Mouse (Mus musculus): Measurements from ENCODE around the gene Smarcd1. TPM values are rescaled to one million over a fixed set of nuclear protein-coding genes. Genes with fewer than 3 reads are reported as not detected.

Gene Smarcd1
- 80.6 and 83.8 TPM in 2 replicates for polyA plus RNA-seq (2014; fragmentation: Nextera tagmentation; extraction: Ambion mirVana)

GRCm38 (mm10) chr15:99701999-99702900, at the start of gene Smarcd1:
Gene Smarcd1, plus strand, starts transcription at chr15:99702129.
- under 1% methylated on average over 71 of the region's 71 CpGs for WGBS
- Histone ChIP-seq H3K9me3 (ENCODE audit: control insufficient read depth, low read length) (no peaks in the 10 kb centered on the region), H3K27me3 (ENCODE audit: control insufficient read depth, insufficient read depth, low read length) (no peaks in the 10 kb centered on the region; the same call in 1 of the 2 replicates), H3K4me3 (ENCODE audit: low read depth, low read length) (peak within 1 kb of the TSS; percentile 74), H3K9ac (ENCODE audit: low read length) (peak within 1 kb of the TSS; percentile 97), H3K4me1 (ENCODE audit: control insufficient read depth, insufficient read depth, low read length) (peaks cover 18% of the 10 kb centered on the region), H3K36me3 (ENCODE audit: control insufficient read depth, insufficient read depth, low read length) (peaks cover 13% of the 10 kb centered on the region), H3K4me2 (ENCODE audit: low read depth, severe bottlenecking) (peak within 1 kb of the TSS; percentile 84), H3K27ac (replicated peaks; ENCODE audit: low read depth, low read length) (peak within 1 kb of the TSS; percentile 92)
- ATAC-seq (ENCODE audit: insufficient number of reproducible peaks, low FRiP score, low TSS enrichment, low read depth): peak; percentile 93
- DNase-seq (ENCODE audit: low spot score): peak; percentile 98

- Histone ChIP-seq H3K27ac (replicated peaks; ENCODE audit: low read depth, low read length) (no peak overlapping the region), H3K36me3 (ENCODE audit: control insufficient read depth, insufficient read depth, low read length) (no peaks in the 10 kb centered on the region), H3K4me2 (ENCODE audit: low read depth, severe bottlenecking) (peak overlapping the region; percentile 40), H3K27me3 (ENCODE audit: control insufficient read depth, insufficient read depth, low read length) (peaks cover 32% of the 10 kb centered on the region), H3K4me1 (ENCODE audit: control insufficient read depth, insufficient read depth, low read length) (peaks cover 24% of the 10 kb centered on the region), H3K4me3 (ENCODE audit: low read depth, low read length) (peak overlapping the region; percentile 14), H3K9ac (ENCODE audit: low read length) (no peak overlapping the region; the same call in 1 of the 2 replicates), H3K9me3 (ENCODE audit: control insufficient read depth, low read length) (no peaks in the 10 kb centered on the region)
- 3% methylated on average over 8 of the region's 8 CpGs for WGBS
- ATAC-seq (ENCODE audit: insufficient number of reproducible peaks, low FRiP score, low TSS enrichment, low read depth): no peak
- DNase-seq (ENCODE audit: low spot score): peak; percentile 58
These were observed 48.6 kb upstream of the Smarcd1 start for GRCm38 (mm10) chr15:99653291-99653690.

GRCm38 (mm10) chr15:99653876-99654275, 48.1 kb upstream of the Smarcd1 start:
- ATAC-seq (ENCODE audit: insufficient number of reproducible peaks, low FRiP score, low TSS enrichment, low read depth): no peak
- H3K9ac ChIP-seq (ENCODE audit: low read length): peak overlapping the region; percentile 22; the same call in 1 of the 2 replicates
- peak overlapping the region; percentile 40 for H3K4me2 ChIP-seq (ENCODE audit: low read depth, severe bottlenecking)
- H3K9me3 ChIP-seq (ENCODE audit: control insufficient read depth, low read length): no peaks in the 10 kb centered on the region
- peaks cover 32% of the 10 kb centered on the region for H3K27me3 ChIP-seq (ENCODE audit: control insufficient read depth, insufficient read depth, low read length)
- no peak for DNase-seq (ENCODE audit: low spot score)
- no peak overlapping the region for H3K27ac ChIP-seq (replicated peaks; ENCODE audit: low read depth, low read length)
- H3K36me3 ChIP-seq (ENCODE audit: control insufficient read depth, insufficient read depth, low read length): no peaks in the 10 kb centered on the region
- 4% methylated on average over 21 of the region's 21 CpGs for WGBS
- peak overlapping the region; percentile 14 for H3K4me3 ChIP-seq (ENCODE audit: low read depth, low read length)
- H3K4me1 ChIP-seq (ENCODE audit: control insufficient read depth, insufficient read depth, low read length): peaks cover 20% of the 10 kb centered on the region

- Histone ChIP-seq H3K36me3 (ENCODE audit: control insufficient read depth, insufficient read depth, low read length) (no peaks in the 10 kb centered on the region), H3K9ac (ENCODE audit: low read length) (no peak overlapping the region), H3K27ac (replicated peaks; ENCODE audit: low read depth, low read length) (no peak overlapping the region), H3K27me3 (ENCODE audit: control insufficient read depth, insufficient read depth, low read length) (peaks cover 32% of the 10 kb centered on the region), H3K4me1 (ENCODE audit: control insufficient read depth, insufficient read depth, low read length) (peaks cover 4% of the 10 kb centered on the region; the same call in 1 of the 2 replicates), H3K4me3 (ENCODE audit: low read depth, low read length) (no peak overlapping the region), H3K4me2 (ENCODE audit: low read depth, severe bottlenecking) (no peak overlapping the region), H3K9me3 (ENCODE audit: control insufficient read depth, low read length) (no peaks in the 10 kb centered on the region)
- ATAC-seq (ENCODE audit: insufficient number of reproducible peaks, low FRiP score, low TSS enrichment, low read depth) (no peak), DNase-seq (ENCODE audit: low spot score) (no peak)
- WGBS: 40% methylated on average over 9 of the region's 9 CpGs
These were observed 46.0 kb upstream of the Smarcd1 start for GRCm38 (mm10) chr15:99655956-99656355.

- Histone ChIP-seq H3K36me3 (ENCODE audit: control insufficient read depth, insufficient read depth, low read length) (no peaks in the 10 kb centered on the region), H3K27me3 (ENCODE audit: control insufficient read depth, insufficient read depth, low read length) (peaks cover 27% of the 10 kb centered on the region), H3K4me2 (ENCODE audit: low read depth, severe bottlenecking) (no peak overlapping the region), H3K4me1 (ENCODE audit: control insufficient read depth, insufficient read depth, low read length) (peaks cover 3% of the 10 kb centered on the region; the same call in 1 of the 2 replicates), H3K27ac (replicated peaks; ENCODE audit: low read depth, low read length) (no peak overlapping the region), H3K9me3 (ENCODE audit: control insufficient read depth, low read length) (no peaks in the 10 kb centered on the region), H3K9ac (ENCODE audit: low read length) (no peak overlapping the region), H3K4me3 (ENCODE audit: low read depth, low read length) (no peak overlapping the region)
- no peak for ATAC-seq (ENCODE audit: insufficient number of reproducible peaks, low FRiP score, low TSS enrichment, low read depth)
- no peak for DNase-seq (ENCODE audit: low spot score)
- 53% methylated on average over 2 of the region's 2 CpGs for WGBS
These were observed 43.5 kb upstream of the Smarcd1 start for GRCm38 (mm10) chr15:99658437-99658836.

- Histone ChIP-seq H3K36me3 (ENCODE audit: control insufficient read depth, insufficient read depth, low read length) (no peaks in the 10 kb centered on the region), H3K4me3 (ENCODE audit: low read depth, low read length) (no peak overlapping the region), H3K27ac (replicated peaks; ENCODE audit: low read depth, low read length) (no peak overlapping the region), H3K9ac (ENCODE audit: low read length) (no peak overlapping the region), H3K9me3 (ENCODE audit: control insufficient read depth, low read length) (no peaks in the 10 kb centered on the region), H3K4me1 (ENCODE audit: control insufficient read depth, insufficient read depth, low read length) (peaks cover 11% of the 10 kb centered on the region), H3K27me3 (ENCODE audit: control insufficient read depth, insufficient read depth, low read length) (peaks cover 20% of the 10 kb centered on the region), H3K4me2 (ENCODE audit: low read depth, severe bottlenecking) (no peak overlapping the region)
- no peak for ATAC-seq (ENCODE audit: insufficient number of reproducible peaks, low FRiP score, low TSS enrichment, low read depth)
- 93% methylated on average over 15 of the region's 15 CpGs for WGBS
- DNase-seq (ENCODE audit: low spot score): no peak
These were observed 40.7 kb upstream of the Smarcd1 start for GRCm38 (mm10) chr15:99661121-99661830.

DNA sequence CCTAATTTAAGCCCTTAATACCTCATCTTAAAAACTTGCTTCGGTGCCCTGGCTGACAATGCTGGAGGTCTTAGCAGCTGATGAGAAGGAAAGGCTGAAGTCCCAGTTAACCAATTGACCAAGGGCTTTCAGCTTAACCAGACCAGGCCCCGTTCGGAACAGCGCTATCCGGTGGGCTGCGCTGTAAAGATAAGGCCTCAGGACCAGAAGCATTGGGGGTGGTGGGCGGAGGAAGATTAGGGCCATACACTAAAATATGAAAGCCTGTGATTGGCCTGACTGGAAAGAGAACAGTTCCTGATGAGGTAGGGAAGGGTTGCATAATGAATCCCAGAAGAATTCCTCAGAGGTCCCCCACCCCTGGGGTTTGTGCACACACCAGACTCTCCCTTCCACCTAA, 39.6 kb upstream of the Smarcd1 start:
- H3K27me3 ChIP-seq (ENCODE audit: control insufficient read depth, insufficient read depth, low read length): peaks cover 25% of the 10 kb centered on the region
- 30% methylated on average over 7 of the region's 7 CpGs for WGBS
- ATAC-seq (ENCODE audit: insufficient number of reproducible peaks, low FRiP score, low TSS enrichment, low read depth): no peak

GRCm38 (mm10) chr15:99663964-99664599, 37.8 kb upstream of the Smarcd1 start:
- H3K4me3 ChIP-seq (ENCODE audit: low read depth, low read length): peak overlapping the region; percentile 39
- H3K4me2 ChIP-seq (ENCODE audit: low read depth, severe bottlenecking): peak overlapping the region; percentile 83
- H3K9ac ChIP-seq (ENCODE audit: low read length): peak overlapping the region; percentile 43; the same call in 1 of the 2 replicates
- ATAC-seq (ENCODE audit: insufficient number of reproducible peaks, low FRiP score, low TSS enrichment, low read depth) (no peak; the same call in 1 of the 2 replicates), DNase-seq (ENCODE audit: low spot score) (peak; percentile 41)
- H3K27ac ChIP-seq (replicated peaks; ENCODE audit: low read depth, low read length): no peak overlapping the region
- WGBS: 3% methylated on average over 17 of the region's 17 CpGs
- no peaks in the 10 kb centered on the region for H3K9me3 ChIP-seq (ENCODE audit: control insufficient read depth, low read length)
- H3K27me3 ChIP-seq (ENCODE audit: control insufficient read depth, insufficient read depth, low read length): peaks cover 25% of the 10 kb centered on the region
- H3K4me1 ChIP-seq (ENCODE audit: control insufficient read depth, insufficient read depth, low read length): peaks cover 11% of the 10 kb centered on the region
- no peaks in the 10 kb centered on the region for H3K36me3 ChIP-seq (ENCODE audit: control insufficient read depth, insufficient read depth, low read length)

More for the DNA sequence above, 39.6 kb upstream of the Smarcd1 start:
- no peak overlapping the region for H3K4me3 ChIP-seq (ENCODE audit: low read depth, low read length)
- peaks cover 11% of the 10 kb centered on the region for H3K4me1 ChIP-seq (ENCODE audit: control insufficient read depth, insufficient read depth, low read length)
- H3K9me3 ChIP-seq (ENCODE audit: control insufficient read depth, low read length): no peaks in the 10 kb centered on the region
- no peak overlapping the region for H3K27ac ChIP-seq (replicated peaks; ENCODE audit: low read depth, low read length)
- DNase-seq (ENCODE audit: low spot score): no peak
- H3K4me2 ChIP-seq (ENCODE audit: low read depth, severe bottlenecking): no peak overlapping the region
- H3K36me3 ChIP-seq (ENCODE audit: control insufficient read depth, insufficient read depth, low read length): no peaks in the 10 kb centered on the region
- H3K9ac ChIP-seq (ENCODE audit: low read length): no peak overlapping the region

Measured in limb, embryonic 11.5 days (tissue).